Mouse (Mus musculus): Measurements from ENCODE around the gene Trpm8. TPM values are rescaled to one million over a fixed set of nuclear protein-coding genes. Genes with fewer than 3 reads are reported as not detected.

Gene Trpm8
- polyA plus RNA-seq, 1 experiment from 2014 or later: not detected

Other genes with a start within 250 kb of the Trpm8 start
- gene Ugt1a10, start 222.3 kb upstream of the Trpm8 start, polyA plus RNA-seq (2016; fragmentation: Nextera tagmentation; extraction: Ambion mirVana): not detected in 2 replicates
- 0.10 and 0.14 TPM in 2 replicates for gene Ugt1a9, start 206.9 kb upstream of the Trpm8 start, polyA plus RNA-seq (2016; fragmentation: Nextera tagmentation; extraction: Ambion mirVana)
- not detected in 2 replicates for gene Ugt1a8, start 189.8 kb upstream of the Trpm8 start, polyA plus RNA-seq (2016; fragmentation: Nextera tagmentation; extraction: Ambion mirVana)
- 1.1 and 1.2 TPM in 2 replicates for gene Ugt1a7c, start 182.6 kb upstream of the Trpm8 start, polyA plus RNA-seq (2016; fragmentation: Nextera tagmentation; extraction: Ambion mirVana)
- gene Ugt1a6b, start 174.4 kb upstream of the Trpm8 start, polyA plus RNA-seq (2016; fragmentation: Nextera tagmentation; extraction: Ambion mirVana): 0.42 and 0.67 TPM in 2 replicates
- gene Ugt1a6a, start 142.9 kb upstream of the Trpm8 start, polyA plus RNA-seq (2016; fragmentation: Nextera tagmentation; extraction: Ambion mirVana): 1.3 and 2.1 TPM in 2 replicates
- not detected in 2 replicates for gene Ugt1a5, start 111.6 kb upstream of the Trpm8 start, polyA plus RNA-seq (2016; fragmentation: Nextera tagmentation; extraction: Ambion mirVana)
- not detected in 2 replicates for gene Ugt1a2, start 77.1 kb upstream of the Trpm8 start, polyA plus RNA-seq (2016; fragmentation: Nextera tagmentation; extraction: Ambion mirVana)
- 11.9 and 13.8 TPM in 2 replicates for gene Dnajb3, start 71.9 kb upstream of the Trpm8 start, polyA plus RNA-seq (2016; fragmentation: Nextera tagmentation; extraction: Ambion mirVana)
- gene Ugt1a1, start 65.7 kb upstream of the Trpm8 start, polyA plus RNA-seq (2016; fragmentation: Nextera tagmentation; extraction: Ambion mirVana): not detected in 2 replicates
- 0.46 and 0.61 TPM in 2 replicates for gene Mroh2a, start 50.7 kb upstream of the Trpm8 start, polyA plus RNA-seq (2016; fragmentation: Nextera tagmentation; extraction: Ambion mirVana)
- 104 and 106 TPM in 2 replicates for gene Hjurp, start within 50 bp of the Trpm8 start, polyA plus RNA-seq (2016; fragmentation: Nextera tagmentation; extraction: Ambion mirVana)
- 105 and 113 TPM in 2 replicates for gene Spp2, start 129.3 kb downstream of the Trpm8 start, polyA plus RNA-seq (2016; fragmentation: Nextera tagmentation; extraction: Ambion mirVana)
- gene Glrp1, start 232.4 kb downstream of the Trpm8 start, polyA plus RNA-seq (2016; fragmentation: Nextera tagmentation; extraction: Ambion mirVana): 0.24 TPM in 1 of 2 replicates, not detected in the other